Comparison of ENCODE assay signal across 13 mouse cellular contexts in genomic region chr12:32828137-32828760, GRCm38 (mm10). TPM values are rescaled to one million over a fixed set of nuclear protein-coding genes. Genes with fewer than 3 reads are reported as not detected.
A peak's percentile ranks its signal among the peaks of the same experiment; 100 is the strongest.
DNase-seq lines count a peak whose midpoint lies in the region; ATAC-seq and TF ChIP-seq lines count a peak whose summit lies in the region.
"Had no signal": no experiment of that assay in that cellular context is flagged by ENCODE, and none has a peak within 500 bp of the region (broad histone marks: within the 10 kb centered on the region; RNA-seq: fewer than 3 reads in every experiment).

No protein-coding gene starts in this region.

- H3K27ac ChIP-seq in forebrain, embryonic 15.5 days (replicated peaks) = no peak overlapping the region
- no peak overlapping the region for H3K27ac ChIP-seq in forebrain, embryonic 12.5 days
- H3K27ac ChIP-seq in limb, embryonic 13.5 days = no peak overlapping the region
- H3K27ac ChIP-seq in limb, embryonic 10.5 days = no peak overlapping the region
- H3K27ac ChIP-seq in lung, postnatal 0 days (ENCODE audit: low read length) = no peak overlapping the region
- H3K27ac ChIP-seq: embryonic facial prominence, embryonic 15.5 days; liver, embryonic 14.5 days had no signal

- H3K4me3 ChIP-seq in forebrain, embryonic 15.5 days = no peak overlapping the region
- H3K4me3 ChIP-seq in forebrain, embryonic 12.5 days (replicated peaks) = no peak overlapping the region
- H3K4me3 ChIP-seq in limb, embryonic 13.5 days = no peak overlapping the region
- no peak overlapping the region for H3K4me3 ChIP-seq in limb, embryonic 10.5 days
- H3K4me3 ChIP-seq in lung, postnatal 0 days (ENCODE audit: low read depth, low read length) = no peak overlapping the region
- H3K4me3 ChIP-seq: embryonic facial prominence, embryonic 15.5 days had no signal

- H3K4me2 ChIP-seq in forebrain, embryonic 15.5 days (replicated peaks) = no peak overlapping the region
- H3K4me2 ChIP-seq in forebrain, embryonic 12.5 days = no peak overlapping the region
- H3K4me2 ChIP-seq in limb, embryonic 13.5 days (replicated peaks) = no peak overlapping the region
- H3K4me2 ChIP-seq in lung, postnatal 0 days (replicated peaks; ENCODE audit: low read depth, low read length) = no peak overlapping the region
- H3K4me2 ChIP-seq: embryonic facial prominence, embryonic 15.5 days had no signal

- TF ChIP-seq CTCF in lung, postnatal 0 days (IDR thresholded peaks at IDR 0.05) = no peak

- H3K27me3 ChIP-seq in forebrain, embryonic 15.5 days = no peaks in the 10 kb centered on the region
- H3K27me3 ChIP-seq in forebrain, embryonic 12.5 days = no peaks in the 10 kb centered on the region
- no peaks in the 10 kb centered on the region for H3K27me3 ChIP-seq in limb, embryonic 13.5 days
- no peaks in the 10 kb centered on the region for H3K27me3 ChIP-seq in limb, embryonic 10.5 days (ENCODE audit: low read depth, poor library complexity, severe bottlenecking)
- no peaks in the 10 kb centered on the region for H3K27me3 ChIP-seq in lung, postnatal 0 days (replicated peaks; ENCODE audit: insufficient read depth, low read length)
- H3K27me3 ChIP-seq: embryonic facial prominence, embryonic 15.5 days had no signal

- no peak for TF ChIP-seq EP300 in lung, postnatal 0 days (IDR thresholded peaks at IDR 0.05)

- WGBS in forebrain, embryonic 15.5 days = 54% methylated on average over 8 of the region's 8 CpGs
- WGBS in forebrain, embryonic 12.5 days = 67% methylated on average over 8 of the region's 8 CpGs
- 77% methylated on average over 8 of the region's 8 CpGs for WGBS in limb, embryonic 13.5 days
- 86% methylated on average over 8 of the region's 8 CpGs for WGBS in limb, embryonic 10.5 days
- 74% methylated on average over 8 of the region's 8 CpGs for WGBS in lung, postnatal 0 days

- no peaks in the 10 kb centered on the region for H3K4me1 ChIP-seq in forebrain, embryonic 15.5 days
- peaks cover 10% of the 10 kb centered on the region for H3K4me1 ChIP-seq in forebrain, embryonic 12.5 days
- H3K4me1 ChIP-seq in limb, embryonic 13.5 days = peaks cover 3% of the 10 kb centered on the region; the same call in 1 of the 2 replicates
- no peaks in the 10 kb centered on the region for H3K4me1 ChIP-seq in limb, embryonic 10.5 days
- H3K4me1 ChIP-seq in lung, postnatal 0 days (ENCODE audit: insufficient read depth, low read depth, low read length) = no peaks in the 10 kb centered on the region
- H3K4me1 ChIP-seq: embryonic facial prominence, embryonic 15.5 days had no signal

- H3K36me3 ChIP-seq in forebrain, embryonic 15.5 days = 0 out of 2 replicates have a peak, but pooled peaks cover 4% of the 10 kb centered on the region
- H3K36me3 ChIP-seq in forebrain, embryonic 12.5 days (replicated peaks) = peaks cover 8% of the 10 kb centered on the region; the same call in 1 of the 2 replicates
- H3K36me3 ChIP-seq in limb, embryonic 13.5 days = peaks cover 12% of the 10 kb centered on the region
- H3K36me3 ChIP-seq in limb, embryonic 10.5 days = peaks cover 43% of the 10 kb centered on the region
- peaks cover 3% of the 10 kb centered on the region; the same call in 1 of the 2 replicates for H3K36me3 ChIP-seq in lung, postnatal 0 days (ENCODE audit: insufficient read depth, low read length)

- DNase-seq in limb, embryonic 10.5 days (ENCODE audit: low spot score) = no peak
- DNase-seq in B cell, adult 2 months = peak; percentile 38 to 49
- DNase-seq in layer of hippocampus, postnatal 36 days = peak; percentile 22 to 23
- DNase-seq in lung, postnatal 0 days (ENCODE audit: low spot score) = no peak
- DNase-seq in gastrocnemius, postnatal 10 days = no peak
- DNase-seq: heart, postnatal 14 days; kidney, postnatal 10 days; lung, postnatal 36 days had no signal

- no peaks in the 10 kb centered on the region for H3K9me3 ChIP-seq in forebrain, embryonic 15.5 days
- no peaks in the 10 kb centered on the region for H3K9me3 ChIP-seq in forebrain, embryonic 12.5 days
- no peaks in the 10 kb centered on the region for H3K9me3 ChIP-seq in limb, embryonic 13.5 days
- H3K9me3 ChIP-seq in limb, embryonic 10.5 days (replicated peaks) = no peaks in the 10 kb centered on the region
- H3K9me3 ChIP-seq in lung, postnatal 0 days (ENCODE audit: low read length) = no peaks in the 10 kb centered on the region
- H3K9me3 ChIP-seq: embryonic facial prominence, embryonic 15.5 days had no signal

- no peak for ATAC-seq in forebrain, embryonic 15.5 days (replicated peaks)
- no peak for ATAC-seq in forebrain, embryonic 12.5 days (ENCODE audit: low FRiP score)
- no peak for ATAC-seq in limb, embryonic 13.5 days (ENCODE audit: low FRiP score, low read depth)
- no peak for ATAC-seq in lung, postnatal 0 days

- 0 out of 2 replicates have a peak overlapping the region, but pooled peaks have one; percentile 22 for H3K9ac ChIP-seq in forebrain, embryonic 15.5 days (replicated peaks)
- no peak overlapping the region for H3K9ac ChIP-seq in forebrain, embryonic 12.5 days
- H3K9ac ChIP-seq in limb, embryonic 13.5 days = 0 out of 2 replicates have a peak overlapping the region, but pooled peaks have one; percentile 13
- no peak overlapping the region for H3K9ac ChIP-seq in lung, postnatal 0 days (replicated peaks; ENCODE audit: low read depth)
- H3K9ac ChIP-seq: embryonic facial prominence, embryonic 15.5 days; liver, embryonic 14.5 days had no signal

RNA-seq across cellular contexts. Expression of gene Nampt, which starts 8.9 kb away (rescaled TPM):
- 34.1 and 37.6 TPM in 2 replicates for polyA plus RNA-seq in forebrain, embryonic 15.5 days (2015; fragmentation: Nextera tagmentation; extraction: Ambion mirVana)
- polyA plus RNA-seq in forebrain, embryonic 12.5 days (2016; fragmentation: Nextera tagmentation; extraction: Ambion mirVana) = 31.1 and 34.3 TPM in 2 replicates
- 20.9 and 21.4 TPM in 2 replicates for polyA plus RNA-seq in limb, embryonic 13.5 days (2015; fragmentation: Nextera tagmentation; extraction: Ambion mirVana)
- polyA plus RNA-seq in limb, embryonic 10.5 days (2016; fragmentation: Nextera tagmentation; extraction: Ambion mirVana) = 32.3 and 37.6 TPM in 2 replicates
- total RNA-seq in layer of hippocampus, postnatal 36 days (2021) = 10 to 100 TPM; 42.4 to 47.1 TPM
- polyA plus RNA-seq in lung, postnatal 0 days (2015; fragmentation: Nextera tagmentation; extraction: Ambion mirVana) = 18.7 and 19.2 TPM in 2 replicates
- total RNA-seq in gastrocnemius, postnatal 10 days (2021) = 10 to 100 TPM; 36.7 to 39.7 TPM

Comparison
In these comparisons a context has a peak if more than half of its experiments do, and no peak if none do; other contexts are left out.
1. H3K9ac ChIP-seq: peak in forebrain, embryonic 15.5 days (single experiment) and limb, embryonic 13.5 days (single experiment); none in forebrain, embryonic 12.5 days (single experiment) and lung, postnatal 0 days (single experiment).
2. DNase-seq: peak in B cell, adult 2 months (2 of 2) and layer of hippocampus, postnatal 36 days (2 of 2); none in limb, embryonic 10.5 days (single experiment), lung, postnatal 0 days (single experiment) and gastrocnemius, postnatal 10 days (single experiment).